Mouse (Mus musculus) embryonic facial prominence, embryonic 13.5 days (tissue): ENCODE measurements around the gene Mapk11. TPM values are rescaled to one million over a fixed set of nuclear protein-coding genes. Genes with fewer than 3 reads are reported as not detected.

Experiments used
- ATAC-seq: fragments of 200-750 bp; cut with Nextera tagmentation; 2 replicates; pipeline ENCODE4 v1.8.0; 2017; ENCODE audit warnings: low read depth; ENCODE audit not compliant: insufficient number of reproducible peaks, insufficient read depth, low FRiP score, low TSS enrichment
- H3K27ac ChIP-seq: fragments of 300-500 bp; sonication (generic); 2 replicates; pipeline ENCODE4 v1.5.1; 2015; ENCODE audit warnings: moderate library complexity, mild to moderate bottlenecking, inconsistent platforms
- H3K27me3 ChIP-seq: fragments of 300-500 bp; sonication (generic); 2 replicates; pipeline ENCODE4 v1.6.1; 2015; ENCODE audit warnings: mild to moderate bottlenecking, inconsistent platforms
- H3K36me3 ChIP-seq: fragments of 300-500 bp; sonication (generic); 2 replicates; pipeline ENCODE4 v1.6.1; 2015; ENCODE audit warnings: mild to moderate bottlenecking, inconsistent platforms
- H3K4me1 ChIP-seq: fragments of 300-500 bp; sonication (generic); 2 replicates; pipeline ENCODE4 v1.6.1; 2015; ENCODE audit warnings: inconsistent platforms
- H3K4me2 ChIP-seq: fragments of 300-500 bp; sonication (generic); 2 replicates; pipeline ENCODE4 v1.6.1; 2015; ENCODE audit warnings: moderate library complexity, mild to moderate bottlenecking, inconsistent platforms
- H3K4me3 ChIP-seq: fragments of 300-500 bp; sonication (generic); 2 replicates; pipeline ENCODE4 v1.5.1; 2015; ENCODE audit warnings: mild to moderate bottlenecking, inconsistent platforms
- H3K9ac ChIP-seq: fragments of 300-500 bp; sonication (generic); 2 replicates; pipeline ENCODE4 v1.6.1; 2015; ENCODE audit warnings: mild to moderate bottlenecking, inconsistent platforms
- H3K9me3 ChIP-seq: fragments of 300-500 bp; sonication (generic); 2 replicates; pipeline ENCODE4 v1.6.1; 2016; ENCODE audit warnings: inconsistent platforms
- WGBS: fragments of 180-500 bp; shearing (Covaris S2); methylation state at CpG from one replicate; pipeline ENCODE4 v1.1.7; 2015; ENCODE audit warnings: mixed read lengths; 5-methylcytosine and 5-hydroxymethylcytosine counted together
- polyA plus RNA-seq: library from polyadenylated mRNA; unstranded; fragments of >200 nt; fragmentation: Nextera tagmentation; extraction: Ambion mirVana; gene quantifications from 2 replicates; pipeline ENCODE4 v1.2.1, GENCODE M21; 2015

The Mapk11 gene
- polyA plus RNA-seq, 1 experiment from 2014 or later: 13.3 TPM

GRCm38 (mm10) chr15:89173024-89173905, 23.8 kb upstream of the Mapk11 start:
- Histone ChIP-seq H3K27ac (peak overlapping the region; percentile 84), H3K27me3 (no peaks in the 10 kb centered on the region), H3K4me3 (peak overlapping the region; percentile 55), H3K4me1 (peaks cover 98% of the 10 kb centered on the region), H3K4me2 (peak overlapping the region; percentile 99), H3K36me3 (peaks cover 8% of the 10 kb centered on the region), H3K9me3 (no peaks in the 10 kb centered on the region), H3K9ac (peak overlapping the region; percentile 73)
- WGBS: under 1% methylated on average over 61 of the region's 65 CpGs
- ATAC-seq: no peak

- H3K4me1 ChIP-seq: peaks cover 94% of the 10 kb centered on the region
- no peaks in the 10 kb centered on the region for H3K9me3 ChIP-seq
- peak overlapping the region; percentile 55 for H3K4me3 ChIP-seq
- ATAC-seq: no peak
- H3K36me3 ChIP-seq: peaks cover 17% of the 10 kb centered on the region
- H3K27ac ChIP-seq: peak overlapping the region; percentile 84
- H3K27me3 ChIP-seq: no peaks in the 10 kb centered on the region
- 29% methylated on average over 17 of the region's 17 CpGs for WGBS
- H3K9ac ChIP-seq: peak overlapping the region; percentile 73
- peak overlapping the region; percentile 99 for H3K4me2 ChIP-seq
Observed at GRCm38 (mm10) chr15:89172276-89172935, 23.0 kb upstream of the Mapk11 start.

GRCm38 (mm10) chr15:89171526-89172051, 22.2 kb upstream of the Mapk11 start:
- Histone ChIP-seq H3K27me3 (no peaks in the 10 kb centered on the region), H3K27ac (no peak overlapping the region), H3K9me3 (no peaks in the 10 kb centered on the region), H3K4me3 (no peak overlapping the region), H3K9ac (no peak overlapping the region), H3K36me3 (peaks cover 25% of the 10 kb centered on the region), H3K4me1 (peaks cover 85% of the 10 kb centered on the region), H3K4me2 (no peak overlapping the region)
- no peak for ATAC-seq
- 89% methylated on average over 5 of the region's 5 CpGs for WGBS

- Histone ChIP-seq H3K4me1 (peaks cover 70% of the 10 kb centered on the region), H3K4me3 (0 out of 2 replicates have a peak overlapping the region, but pooled peaks have one; percentile 16), H3K36me3 (peaks cover 40% of the 10 kb centered on the region)
Observed at GRCm38 (mm10) chr15:89170102-89170501, 20.7 kb upstream of the Mapk11 start.

GRCm38 (mm10) chr15:89169431-89169830, 20.0 kb upstream of the Mapk11 start:
- 3% methylated on average over 10 of the region's 10 CpGs for WGBS
- Histone ChIP-seq H3K4me2 (peak overlapping the region; percentile 53), H3K27ac (peak overlapping the region; percentile 82), H3K9me3 (no peaks in the 10 kb centered on the region), H3K9ac (peak overlapping the region; percentile 47; the same call in 1 of the 2 replicates), H3K4me1 (peaks cover 64% of the 10 kb centered on the region), H3K4me3 (peak overlapping the region; percentile 16), H3K27me3 (no peaks in the 10 kb centered on the region), H3K36me3 (peaks cover 47% of the 10 kb centered on the region)
- peak; percentile 74 for ATAC-seq

More at GRCm38 (mm10) chr15:89170102-89170501, 20.7 kb upstream of the Mapk11 start:
- peak overlapping the region; percentile 53; the same call in 1 of the 2 replicates for H3K4me2 ChIP-seq
- H3K27me3 ChIP-seq: no peaks in the 10 kb centered on the region
- H3K9ac ChIP-seq: peak overlapping the region; percentile 47; the same call in 1 of the 2 replicates
- WGBS: 64% methylated on average over 3 of the region's 3 CpGs
- no peak for ATAC-seq
- no peaks in the 10 kb centered on the region for H3K9me3 ChIP-seq
- peak overlapping the region; percentile 82 for H3K27ac ChIP-seq

GRCm38 (mm10) chr15:89168922-89169321, 19.5 kb upstream of the Mapk11 start:
- peak overlapping the region; percentile 16 for H3K4me3 ChIP-seq
- H3K27ac ChIP-seq: peak overlapping the region; percentile 82
- H3K4me1 ChIP-seq: peaks cover 59% of the 10 kb centered on the region
- H3K4me2 ChIP-seq: peak overlapping the region; percentile 53
- ATAC-seq: no peak
- H3K27me3 ChIP-seq: no peaks in the 10 kb centered on the region
- H3K36me3 ChIP-seq: peaks cover 52% of the 10 kb centered on the region
- H3K9me3 ChIP-seq: no peaks in the 10 kb centered on the region
- WGBS: 44% methylated on average over 10 of the region's 10 CpGs
- H3K9ac ChIP-seq: peak overlapping the region; percentile 47; the same call in 1 of the 2 replicates

- no peak overlapping the region for H3K4me2 ChIP-seq
- ATAC-seq: no peak
- peaks cover 26% of the 10 kb centered on the region for H3K4me1 ChIP-seq
- H3K27ac ChIP-seq: no peak overlapping the region
- no peak overlapping the region for H3K4me3 ChIP-seq
- peaks cover 86% of the 10 kb centered on the region for H3K36me3 ChIP-seq
- no peaks in the 10 kb centered on the region for H3K9me3 ChIP-seq
- WGBS: 92% methylated on average over 12 of the region's 12 CpGs
- no peaks in the 10 kb centered on the region for H3K27me3 ChIP-seq
- H3K9ac ChIP-seq: no peak overlapping the region
Observed at GRCm38 (mm10) chr15:89165478-89165877, 16.1 kb upstream of the Mapk11 start.

- H3K36me3 ChIP-seq: peaks cover 100% of the 10 kb centered on the region
- no peak overlapping the region for H3K4me2 ChIP-seq
- 68% methylated on average over 9 of the region's 9 CpGs for WGBS
- no peak overlapping the region for H3K27ac ChIP-seq
- no peak for ATAC-seq
- no peak overlapping the region for H3K4me3 ChIP-seq
- no peak overlapping the region for H3K9ac ChIP-seq
- no peaks in the 10 kb centered on the region for H3K9me3 ChIP-seq
- H3K27me3 ChIP-seq: no peaks in the 10 kb centered on the region
- H3K4me1 ChIP-seq: no peaks in the 10 kb centered on the region
Observed at GRCm38 (mm10) chr15:89161397-89161796, 12.0 kb upstream of the Mapk11 start.

GRCm38 (mm10) chr15:89158516-89158915, 9.1 kb upstream of the Mapk11 start:
- WGBS: 93% methylated on average over 16 of the region's 16 CpGs
- Histone ChIP-seq H3K9me3 (no peaks in the 10 kb centered on the region), H3K36me3 (peaks cover 100% of the 10 kb centered on the region), H3K27me3 (no peaks in the 10 kb centered on the region), H3K4me1 (no peaks in the 10 kb centered on the region), H3K9ac (no peak overlapping the region), H3K4me2 (no peak overlapping the region), H3K4me3 (no peak overlapping the region), H3K27ac (no peak overlapping the region)
- ATAC-seq: no peak

- Histone ChIP-seq H3K9me3 (no peaks in the 10 kb centered on the region), H3K4me3 (no peak overlapping the region), H3K9ac (no peak overlapping the region), H3K27ac (no peak overlapping the region), H3K27me3 (no peaks in the 10 kb centered on the region), H3K4me2 (no peak overlapping the region), H3K4me1 (no peaks in the 10 kb centered on the region), H3K36me3 (peaks cover 97% of the 10 kb centered on the region)
- 67% methylated on average over 7 of the region's 7 CpGs for WGBS
- ATAC-seq: no peak
Observed at GRCm38 (mm10) chr15:89157954-89158353, 8.5 kb upstream of the Mapk11 start.

GRCm38 (mm10) chr15:89152312-89152711, 2.9 kb upstream of the Mapk11 start:
- Histone ChIP-seq H3K4me1 (peaks cover 30% of the 10 kb centered on the region), H3K27ac (no peak overlapping the region), H3K27me3 (peaks cover 20% of the 10 kb centered on the region), H3K9me3 (no peaks in the 10 kb centered on the region), H3K9ac (no peak overlapping the region), H3K4me2 (no peak overlapping the region), H3K36me3 (peaks cover 40% of the 10 kb centered on the region), H3K4me3 (no peak overlapping the region)
- no peak for ATAC-seq
